Mouse (Mus musculus): ENCODE results near the gene Tmem131. TPM values are rescaled to one million over a fixed set of nuclear protein-coding genes. Genes with fewer than 3 reads are reported as not detected.

Tmem131 gene
- total RNA-seq, 2 experiments from 2014 or later: 48.9 to 52.5 TPM

- DNase-seq (ENCODE audit: low spot score in 2 of 2): peak; percentile 73 to 85
These were observed 3.7 kb downstream of the Tmem131 start for GRCm38 (mm10) chr1:36939506-36940380.

GRCm38 (mm10) chr1:36938801-36939286 is 4.6 kb downstream of the Tmem131 start:
- DNase-seq (ENCODE audit: low spot score in 2 of 2): peak in 1 of 2 experiments; percentile 11

GRCm38 (mm10) chr1:36938348-36938747 is 5.1 kb downstream of the Tmem131 start:
- DNase-seq (ENCODE audit: low spot score in 2 of 2): no peak

GRCm38 (mm10) chr1:36937648-36938047 is 5.8 kb downstream of the Tmem131 start:
- no peak for DNase-seq (ENCODE audit: low spot score in 2 of 2)

- DNase-seq (ENCODE audit: low spot score in 2 of 2): no peak
These were observed 6.5 kb downstream of the Tmem131 start for GRCm38 (mm10) chr1:36937015-36937414.

- no peak for DNase-seq (ENCODE audit: low spot score in 2 of 2)
These were observed 6.9 kb downstream of the Tmem131 start for GRCm38 (mm10) chr1:36936567-36936966.

GRCm38 (mm10) chr1:36934778-36935177 is 8.7 kb downstream of the Tmem131 start:
- no peak for DNase-seq (ENCODE audit: low spot score in 2 of 2)

GRCm38 (mm10) chr1:36933965-36934585 is 9.4 kb downstream of the Tmem131 start:
- DNase-seq (ENCODE audit: low spot score in 2 of 2): no peak

- DNase-seq (ENCODE audit: low spot score in 2 of 2): no peak
These were observed 11.2 kb downstream of the Tmem131 start for GRCm38 (mm10) chr1:36932231-36932630.

- DNase-seq (ENCODE audit: low spot score in 2 of 2): no peak
These were observed 12.6 kb downstream of the Tmem131 start for GRCm38 (mm10) chr1:36930911-36931310.

GRCm38 (mm10) chr1:36929996-36930395 is 13.5 kb downstream of the Tmem131 start:
- no peak for DNase-seq (ENCODE audit: low spot score in 2 of 2)

- no peak for DNase-seq (ENCODE audit: low spot score in 2 of 2)
These were observed 14.8 kb downstream of the Tmem131 start for GRCm38 (mm10) chr1:36928357-36929330.

- no peak for DNase-seq (ENCODE audit: low spot score in 2 of 2)
These were observed 15.9 kb downstream of the Tmem131 start for GRCm38 (mm10) chr1:36927569-36927968.

GRCm38 (mm10) chr1:36926738-36927137 is 16.7 kb downstream of the Tmem131 start:
- no peak for DNase-seq (ENCODE audit: low spot score in 2 of 2)

GRCm38 (mm10) chr1:36926246-36926645 is 17.2 kb downstream of the Tmem131 start:
- DNase-seq (ENCODE audit: low spot score in 2 of 2): no peak

- no peak for DNase-seq (ENCODE audit: low spot score in 2 of 2)
These were observed 17.7 kb downstream of the Tmem131 start for GRCm38 (mm10) chr1:36925781-36926180.

- DNase-seq (ENCODE audit: low spot score in 2 of 2): no peak
These were observed 18.6 kb downstream of the Tmem131 start for GRCm38 (mm10) chr1:36924853-36925252.

GRCm38 (mm10) chr1:36923911-36924310 is 19.6 kb downstream of the Tmem131 start:
- no peak for DNase-seq (ENCODE audit: low spot score in 2 of 2)

GRCm38 (mm10) chr1:36922623-36923421 is 20.6 kb downstream of the Tmem131 start:
- DNase-seq (ENCODE audit: low spot score in 2 of 2): no peak
